Mouse (Mus musculus): ENCODE measurements around the gene Lrrc4b. TPM values are rescaled to one million over a fixed set of nuclear protein-coding genes. Genes with fewer than 3 reads are reported as not detected.
A peak's percentile ranks its signal among the peaks of the same experiment; 100 is the strongest.

Gene Lrrc4b
- total and polyA plus RNA-seq, 2 experiments from 2014 or later = 22.2 to 391 TPM

- 83% methylated on average over 10 of the region's 10 CpGs for WGBS
- Histone ChIP-seq H3K27me3 (ENCODE audit: insufficient read depth, low read length) (no peaks in the 10 kb centered on the region), H3K9ac (peak overlapping the region; percentile 98), H3K4me3 (ENCODE audit: low read depth, low read length) (peak overlapping the region; percentile 88), H3K4me2 (ENCODE audit: low read depth) (peak overlapping the region; percentile 70), H3K4me1 (ENCODE audit: insufficient read depth) (peaks cover 17% of the 10 kb centered on the region), H3K9me3 (ENCODE audit: low read length) (no peaks in the 10 kb centered on the region), H3K27ac (ENCODE audit: low read depth, low read length) (peak overlapping the region; percentile 99), H3K36me3 (ENCODE audit: insufficient read depth) (peaks cover 9% of the 10 kb centered on the region)
- DNase-seq (no peak), ATAC-seq (no peak)
- TF ChIP-seq CTCF (IDR thresholded peaks at IDR 0.05; ENCODE audit: low read depth) = no peak
These were observed 68.7 kb downstream of the Lrrc4b start for GRCm38 (mm10) chr7:44497361-44498055.

GRCm38 (mm10) chr7:44498922-44499321 is 70.1 kb downstream of the Lrrc4b start:
- 83% methylated on average over 1 of the region's 1 CpGs for WGBS
- no peaks in the 10 kb centered on the region; the same call in 1 of the 2 replicates for H3K36me3 ChIP-seq (ENCODE audit: insufficient read depth)
- H3K4me1 ChIP-seq (ENCODE audit: insufficient read depth) = peaks cover 17% of the 10 kb centered on the region
- DNase-seq (no peak), ATAC-seq (no peak)
- no peaks in the 10 kb centered on the region for H3K9me3 ChIP-seq (ENCODE audit: low read length)
- H3K9ac ChIP-seq = no peak overlapping the region
- H3K4me3 ChIP-seq (ENCODE audit: low read depth, low read length) = no peak overlapping the region
- H3K27me3 ChIP-seq (ENCODE audit: insufficient read depth, low read length) = no peaks in the 10 kb centered on the region
- no peak for TF ChIP-seq CTCF (IDR thresholded peaks at IDR 0.05; ENCODE audit: low read depth)
- H3K4me2 ChIP-seq (ENCODE audit: low read depth) = no peak overlapping the region
- H3K27ac ChIP-seq (ENCODE audit: low read depth, low read length) = no peak overlapping the region

GRCm38 (mm10) chr7:44500046-44500445 is 71.2 kb downstream of the Lrrc4b start:
- Histone ChIP-seq H3K4me2 (ENCODE audit: low read depth) (no peak overlapping the region), H3K9me3 (ENCODE audit: low read length) (no peaks in the 10 kb centered on the region), H3K27me3 (ENCODE audit: insufficient read depth, low read length) (no peaks in the 10 kb centered on the region), H3K4me3 (ENCODE audit: low read depth, low read length) (no peak overlapping the region), H3K27ac (ENCODE audit: low read depth, low read length) (no peak overlapping the region), H3K36me3 (ENCODE audit: insufficient read depth) (no peaks in the 10 kb centered on the region; the same call in 1 of the 2 replicates), H3K9ac (no peak overlapping the region), H3K4me1 (ENCODE audit: insufficient read depth) (peaks cover 13% of the 10 kb centered on the region)
- no peak for TF ChIP-seq CTCF (IDR thresholded peaks at IDR 0.05; ENCODE audit: low read depth)
- 69% methylated on average over 20 of the region's 20 CpGs for WGBS
- no peak for ATAC-seq
- no peak for DNase-seq

GRCm38 (mm10) chr7:44501563-44502115 is 72.8 kb downstream of the Lrrc4b start:
- ATAC-seq (peak; percentile 81), DNase-seq (peak; percentile 81)
- no peaks in the 10 kb centered on the region for H3K9me3 ChIP-seq (ENCODE audit: low read length)
- peaks cover 4% of the 10 kb centered on the region; the same call in 1 of the 2 replicates for H3K4me1 ChIP-seq (ENCODE audit: insufficient read depth)
- WGBS = 36% methylated on average over 5 of the region's 5 CpGs
- H3K27ac ChIP-seq (ENCODE audit: low read depth, low read length) = no peak overlapping the region
- no peaks in the 10 kb centered on the region; the same call in 1 of the 2 replicates for H3K36me3 ChIP-seq (ENCODE audit: insufficient read depth)
- TF ChIP-seq CTCF (IDR thresholded peaks at IDR 0.05; ENCODE audit: low read depth) = peak; percentile 78
- H3K4me3 ChIP-seq (ENCODE audit: low read depth, low read length) = no peak overlapping the region
- no peak overlapping the region for H3K9ac ChIP-seq
- H3K4me2 ChIP-seq (ENCODE audit: low read depth) = no peak overlapping the region
- no peaks in the 10 kb centered on the region for H3K27me3 ChIP-seq (ENCODE audit: insufficient read depth, low read length)

- no peaks in the 10 kb centered on the region; the same call in 1 of the 2 replicates for H3K27me3 ChIP-seq (ENCODE audit: insufficient read depth, low read length)
- ATAC-seq (no peak), DNase-seq (no peak)
- H3K4me1 ChIP-seq (ENCODE audit: insufficient read depth) = no peaks in the 10 kb centered on the region
- no peak overlapping the region for H3K4me3 ChIP-seq (ENCODE audit: low read depth, low read length)
- no peak for TF ChIP-seq CTCF (IDR thresholded peaks at IDR 0.05; ENCODE audit: low read depth)
- no peak overlapping the region for H3K9ac ChIP-seq
- H3K4me2 ChIP-seq (ENCODE audit: low read depth) = no peak overlapping the region
- no peak overlapping the region for H3K27ac ChIP-seq (ENCODE audit: low read depth, low read length)
- no peaks in the 10 kb centered on the region for H3K36me3 ChIP-seq (ENCODE audit: insufficient read depth)
- no peaks in the 10 kb centered on the region for H3K9me3 ChIP-seq (ENCODE audit: low read length)
These were observed 78.7 kb downstream of the Lrrc4b start for GRCm38 (mm10) chr7:44507491-44507890.

Small RNAs within 50 kb of the gene (microRNA-seq; reads per million reads assigned to microRNA genes)
- 0 to 0.37 reads per million in 2 experiments for gene Mir7052

Other genes starting within 250 kb of the Lrrc4b start
- gene Klk1b24, start 240.8 kb upstream of the Lrrc4b start, total RNA-seq (2014; rRNA removed) = not detected in 2 replicates
- gene Klk1b24, start 240.8 kb upstream of the Lrrc4b start, polyA plus RNA-seq (2015; fragmentation: Nextera tagmentation; extraction: Ambion mirVana) = not detected in 2 replicates
- not detected in 2 replicates for gene Klk1b3, start 230.8 kb upstream of the Lrrc4b start, total RNA-seq (2014; rRNA removed)
- not detected in 2 replicates for gene Klk1b3, start 230.8 kb upstream of the Lrrc4b start, polyA plus RNA-seq (2015; fragmentation: Nextera tagmentation; extraction: Ambion mirVana)
- not detected in 2 replicates for gene Klk1b4, start 221.6 kb upstream of the Lrrc4b start, total RNA-seq (2014; rRNA removed)
- gene Klk1b4, start 221.6 kb upstream of the Lrrc4b start, polyA plus RNA-seq (2015; fragmentation: Nextera tagmentation; extraction: Ambion mirVana) = not detected in 2 replicates
- not detected in 2 replicates for gene Klk1b5, start 213.1 kb upstream of the Lrrc4b start, total RNA-seq (2014; rRNA removed)
- gene Klk1b5, start 213.1 kb upstream of the Lrrc4b start, polyA plus RNA-seq (2015; fragmentation: Nextera tagmentation; extraction: Ambion mirVana) = not detected in 2 replicates
- gene Klk1, start 203.7 kb upstream of the Lrrc4b start, total RNA-seq (2014; rRNA removed) = not detected in 2 replicates
- not detected in 2 replicates for gene Klk1, start 203.7 kb upstream of the Lrrc4b start, polyA plus RNA-seq (2015; fragmentation: Nextera tagmentation; extraction: Ambion mirVana)
- not detected in 2 replicates for gene Gm36864, start 192.8 kb upstream of the Lrrc4b start, total RNA-seq (2014; rRNA removed)
- gene Gm36864, start 192.8 kb upstream of the Lrrc4b start, polyA plus RNA-seq (2015; fragmentation: Nextera tagmentation; extraction: Ambion mirVana) = not detected in 2 replicates
- 0.23 and 0.29 TPM in 2 replicates for gene 1700028J19Rik, start 182.3 kb upstream of the Lrrc4b start, total RNA-seq (2014; rRNA removed)
- gene 1700028J19Rik, start 182.3 kb upstream of the Lrrc4b start, polyA plus RNA-seq (2015; fragmentation: Nextera tagmentation; extraction: Ambion mirVana) = 1.6 and 2.3 TPM in 2 replicates
- 250 and 333 TPM in 2 replicates for gene 2410002F23Rik, start 182.3 kb upstream of the Lrrc4b start, total RNA-seq (2014; rRNA removed)
- gene 2410002F23Rik, start 182.3 kb upstream of the Lrrc4b start, polyA plus RNA-seq (2015; fragmentation: Nextera tagmentation; extraction: Ambion mirVana) = 312 and 332 TPM in 2 replicates
- gene Acp4, start 171.6 kb upstream of the Lrrc4b start, total RNA-seq (2014; rRNA removed) = not detected in 2 replicates
- 0.12 TPM in 1 of 2 replicates, not detected in the other for gene Acp4, start 171.6 kb upstream of the Lrrc4b start, polyA plus RNA-seq (2015; fragmentation: Nextera tagmentation; extraction: Ambion mirVana)
- not detected in 2 replicates for gene Gm15517, start 167.6 kb upstream of the Lrrc4b start, total RNA-seq (2014; rRNA removed)
- not detected in 2 replicates for gene Gm15517, start 167.6 kb upstream of the Lrrc4b start, polyA plus RNA-seq (2015; fragmentation: Nextera tagmentation; extraction: Ambion mirVana)
- 3.8 and 4.7 TPM in 2 replicates for gene Clec11a, start 122.1 kb upstream of the Lrrc4b start, total RNA-seq (2014; rRNA removed)
- gene Clec11a, start 122.1 kb upstream of the Lrrc4b start, polyA plus RNA-seq (2015; fragmentation: Nextera tagmentation; extraction: Ambion mirVana) = 3.7 and 4.3 TPM in 2 replicates
- gene Shank1, start 118.8 kb upstream of the Lrrc4b start, total RNA-seq (2014; rRNA removed) = 31.1 and 34.2 TPM in 2 replicates
- 15.4 and 29.7 TPM in 2 replicates for gene Shank1, start 118.8 kb upstream of the Lrrc4b start, polyA plus RNA-seq (2015; fragmentation: Nextera tagmentation; extraction: Ambion mirVana)
- gene Syt3, start 44.9 kb upstream of the Lrrc4b start, total RNA-seq (2014; rRNA removed) = 48.2 and 77.2 TPM in 2 replicates
- gene Syt3, start 44.9 kb upstream of the Lrrc4b start, polyA plus RNA-seq (2015; fragmentation: Nextera tagmentation; extraction: Ambion mirVana) = 43.9 and 55.0 TPM in 2 replicates
- 1.3 and 7.3 TPM in 2 replicates for gene 1700008O03Rik, start 43.2 kb upstream of the Lrrc4b start, total RNA-seq (2014; rRNA removed)
- 2.7 and 3.5 TPM in 2 replicates for gene 1700008O03Rik, start 43.2 kb upstream of the Lrrc4b start, polyA plus RNA-seq (2015; fragmentation: Nextera tagmentation; extraction: Ambion mirVana)
- 4.4 and 20.3 TPM in 2 replicates for gene Aspdh, start 36.4 kb downstream of the Lrrc4b start, total RNA-seq (2014; rRNA removed)
- 1.6 and 2.2 TPM in 2 replicates for gene Aspdh, start 36.4 kb downstream of the Lrrc4b start, polyA plus RNA-seq (2015; fragmentation: Nextera tagmentation; extraction: Ambion mirVana)
- gene Josd2, start 39.0 kb downstream of the Lrrc4b start, total RNA-seq (2014; rRNA removed) = 27.6 and 39.3 TPM in 2 replicates
- 28.6 and 31.7 TPM in 2 replicates for gene Josd2, start 39.0 kb downstream of the Lrrc4b start, polyA plus RNA-seq (2015; fragmentation: Nextera tagmentation; extraction: Ambion mirVana)
- 212 and 238 TPM in 2 replicates for gene Emc10, start 67.5 kb downstream of the Lrrc4b start, total RNA-seq (2014; rRNA removed)
- 168 and 171 TPM in 2 replicates for gene Emc10, start 67.5 kb downstream of the Lrrc4b start, polyA plus RNA-seq (2015; fragmentation: Nextera tagmentation; extraction: Ambion mirVana)
- gene Fam71e1, start 67.6 kb downstream of the Lrrc4b start, total RNA-seq (2014; rRNA removed) = 21.1 and 22.0 TPM in 2 replicates
- gene Fam71e1, start 67.6 kb downstream of the Lrrc4b start, polyA plus RNA-seq (2015; fragmentation: Nextera tagmentation; extraction: Ambion mirVana) = 23.1 and 27.2 TPM in 2 replicates
- 0.15 and 0.33 TPM in 2 replicates for gene Mybpc2, start 95.6 kb downstream of the Lrrc4b start, total RNA-seq (2014; rRNA removed)
- 0.15 and 0.29 TPM in 2 replicates for gene Mybpc2, start 95.6 kb downstream of the Lrrc4b start, polyA plus RNA-seq (2015; fragmentation: Nextera tagmentation; extraction: Ambion mirVana)
- gene Spib, start 103.1 kb downstream of the Lrrc4b start, total RNA-seq (2014; rRNA removed) = 0.05 TPM in 1 of 2 replicates, not detected in the other
- gene Spib, start 103.1 kb downstream of the Lrrc4b start, polyA plus RNA-seq (2015; fragmentation: Nextera tagmentation; extraction: Ambion mirVana) = not detected in 2 replicates
- 14.1 and 16.2 TPM in 2 replicates for gene Pold1, start 119.8 kb downstream of the Lrrc4b start, total RNA-seq (2014; rRNA removed)
- gene Pold1, start 119.8 kb downstream of the Lrrc4b start, polyA plus RNA-seq (2015; fragmentation: Nextera tagmentation; extraction: Ambion mirVana) = 14.2 and 14.3 TPM in 2 replicates
- gene Nr1h2, start 124.9 kb downstream of the Lrrc4b start, total RNA-seq (2014; rRNA removed) = 44.1 and 45.9 TPM in 2 replicates
- gene Nr1h2, start 124.9 kb downstream of the Lrrc4b start, polyA plus RNA-seq (2015; fragmentation: Nextera tagmentation; extraction: Ambion mirVana) = 49.9 and 51.1 TPM in 2 replicates
- 0.08 and 0.24 TPM in 2 replicates for gene Napsa, start 143.4 kb downstream of the Lrrc4b start, total RNA-seq (2014; rRNA removed)
- 0.35 and 0.71 TPM in 2 replicates for gene Napsa, start 143.4 kb downstream of the Lrrc4b start, polyA plus RNA-seq (2015; fragmentation: Nextera tagmentation; extraction: Ambion mirVana)
- gene Kcnc3, start 161.6 kb downstream of the Lrrc4b start, total RNA-seq (2014; rRNA removed) = 6.0 and 8.6 TPM in 2 replicates
- 4.2 and 5.2 TPM in 2 replicates for gene Kcnc3, start 161.6 kb downstream of the Lrrc4b start, polyA plus RNA-seq (2015; fragmentation: Nextera tagmentation; extraction: Ambion mirVana)
- 4.5 and 11.9 TPM in 2 replicates for gene Myh14, start 241.8 kb downstream of the Lrrc4b start, total RNA-seq (2014; rRNA removed)
- gene Myh14, start 241.8 kb downstream of the Lrrc4b start, polyA plus RNA-seq (2015; fragmentation: Nextera tagmentation; extraction: Ambion mirVana) = 2.9 and 4.2 TPM in 2 replicates